Mouse (Mus musculus) hindbrain, embryonic 10.5 days (tissue): ENCODE data around the gene Yipf2. TPM values are rescaled to one million over a fixed set of nuclear protein-coding genes. Genes with fewer than 3 reads are reported as not detected.
"Not testable (repeated sequence)": the region's sequence is repeated elsewhere in the genome, so short reads cannot be mapped to it uniquely, and the experiment has no call there.

Source experiments
- DNase-seq: peaks from one replicate; pipeline ENCODE4 v3.0.0-alpha.2; 2017; ENCODE audit warnings: low spot score
- H3K27ac ChIP-seq: fragments of 300-500 bp; sonication (generic); 2 replicates; pipeline ENCODE4 v1.5.1; 2016; ENCODE audit warnings: mild to moderate bottlenecking, moderate library complexity
- H3K27me3 ChIP-seq: fragments of 300-500 bp; sonication (generic); 2 replicates; pipeline ENCODE4 v1.6.1; 2016; ENCODE audit warnings: mild to moderate bottlenecking; ENCODE audit not compliant: poor library complexity, insufficient read depth, severe bottlenecking
- H3K36me3 ChIP-seq: fragments of 300-500 bp; sonication (generic); 2 replicates; pipeline ENCODE4 v1.6.1; 2016; ENCODE audit warnings: mild to moderate bottlenecking, moderate library complexity
- H3K4me1 ChIP-seq: fragments of 300-500 bp; sonication (generic); replicated peaks from 2 replicates; pipeline ENCODE4 v1.6.1; 2016; ENCODE audit warnings: mild to moderate bottlenecking
- H3K4me3 ChIP-seq: fragments of 300-500 bp; sonication (generic); 2 replicates; pipeline ENCODE4 v1.5.1; 2016; ENCODE audit warnings: mild to moderate bottlenecking, moderate library complexity
- H3K9me3 ChIP-seq: fragments of 300-500 bp; sonication (generic); 2 replicates; pipeline ENCODE4 v1.6.1; 2016; ENCODE audit warnings: mild to moderate bottlenecking, moderate library complexity
- WGBS: fragments of 180-500 bp; shearing (Covaris S2); methylation state at CpG from one replicate; pipeline ENCODE4 v1.1.7; 2016; 5-methylcytosine and 5-hydroxymethylcytosine counted together
- microRNA counts: library from miRNA; unstranded; fragments of <30 nt; microRNA quantifications from one replicate; lab custom pipeline; 2017
- polyA plus RNA-seq: library from polyadenylated mRNA; unstranded; fragments of >200 nt; fragmentation: Nextera tagmentation; extraction: Ambion mirVana; gene quantifications from 2 replicates; pipeline ENCODE4 v1.2.1, GENCODE M21; 2016

Gene Yipf2
- polyA plus RNA-seq, 1 experiment from 2014 or later: 23.7 TPM

DNA sequence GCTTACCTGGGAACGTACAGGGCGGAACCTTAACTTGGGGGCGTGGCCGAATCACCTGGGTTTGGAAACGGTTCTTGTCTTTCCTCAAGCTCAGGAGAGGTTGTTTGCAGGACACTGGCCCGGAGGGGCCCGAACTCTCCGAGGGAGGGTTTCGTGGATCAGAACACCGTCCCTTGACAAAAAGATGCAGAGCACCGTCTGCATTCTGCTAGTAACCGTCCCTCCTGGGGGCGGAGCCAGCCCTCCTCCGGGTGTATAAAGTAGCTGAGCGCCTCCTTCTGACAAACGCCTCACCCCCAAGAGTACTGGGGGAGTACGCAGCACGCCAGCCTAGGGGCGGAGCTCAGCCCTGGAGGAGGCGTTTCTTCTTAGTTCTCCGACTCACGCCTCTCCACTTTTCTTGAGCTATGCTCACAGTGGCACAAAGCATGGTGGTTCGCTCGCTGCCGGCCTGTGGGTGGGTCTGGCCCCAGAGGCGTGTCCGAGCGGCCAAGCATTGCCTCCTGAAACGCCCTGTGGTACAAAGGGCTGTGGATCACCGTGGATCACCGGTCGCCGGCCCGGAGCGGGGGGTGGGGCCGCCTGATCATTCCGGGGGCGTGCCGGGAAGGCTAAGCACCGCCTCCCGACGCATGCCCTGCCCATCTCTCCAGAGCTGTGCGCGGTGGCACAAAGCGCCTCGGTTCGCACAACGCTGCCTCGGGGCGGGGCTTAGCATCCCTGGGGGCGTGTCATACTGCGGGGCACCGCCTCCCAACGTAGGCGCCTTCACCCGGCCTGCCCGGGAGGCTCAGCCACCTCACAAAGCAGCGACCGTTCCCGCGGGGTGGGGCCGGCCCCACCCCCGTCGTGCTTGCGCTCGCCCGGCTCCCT, 46.5 kb downstream of the Yipf2 start:
- peak; percentile 100 for DNase-seq
- Histone ChIP-seq H3K36me3 (peaks cover 15% of the 10 kb centered on the region), H3K4me3 (peak overlapping the region; percentile 88), H3K27me3 (no peaks in the 10 kb centered on the region), H3K9me3 (no peaks in the 10 kb centered on the region), H3K27ac (peak overlapping the region; percentile 99), H3K4me1 (peaks cover 31% of the 10 kb centered on the region)
- under 1% methylated on average over 67 of the region's 67 CpGs for WGBS

DNA sequence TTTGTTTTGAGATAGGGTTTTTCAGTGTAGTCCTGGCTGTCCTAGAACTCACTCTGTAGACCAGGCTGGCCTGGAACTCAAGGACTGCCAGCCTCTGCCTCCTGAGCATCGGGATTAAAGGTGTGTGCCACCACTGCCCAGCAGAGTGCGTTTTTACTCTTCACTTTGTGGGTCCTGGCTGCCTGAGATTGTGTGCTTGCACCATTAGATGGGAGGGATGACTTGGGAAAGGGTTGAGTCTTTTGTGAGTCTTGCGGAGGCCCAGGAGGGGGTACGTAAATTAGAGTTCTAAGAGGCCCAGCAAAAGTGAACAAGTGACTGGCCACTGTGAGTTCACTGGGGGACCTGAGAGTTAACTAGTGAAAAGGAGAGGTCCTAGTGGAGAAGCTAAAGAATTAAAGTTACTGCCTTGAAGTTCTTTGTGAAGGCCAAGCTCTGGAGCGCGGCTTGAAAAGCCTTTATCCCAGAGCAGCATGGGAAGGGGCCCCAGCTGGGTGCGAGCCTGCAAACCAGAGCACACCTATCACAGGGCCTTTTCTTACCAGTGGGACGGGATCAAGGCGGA, 47.2 kb downstream of the Yipf2 start:
- peak overlapping the region; percentile 99 for H3K27ac ChIP-seq

GRCm38 (mm10) chr9:21542001-21542400, 50.6 kb downstream of the Yipf2 start:
- peaks cover 15% of the 10 kb centered on the region for H3K4me1 ChIP-seq
- WGBS: 87% methylated on average over 2 of the region's 2 CpGs
- not testable (repeated sequence) for DNase-seq, H3K4me3 ChIP-seq, H3K36me3 ChIP-seq, H3K27me3 ChIP-seq, H3K27ac ChIP-seq, H3K9me3 ChIP-seq

More for the DNA sequence above, 47.2 kb downstream of the Yipf2 start:
- Histone ChIP-seq H3K4me1 (peaks cover 31% of the 10 kb centered on the region), H3K4me3 (peak overlapping the region; percentile 88), H3K9me3 (no peaks in the 10 kb centered on the region), H3K27me3 (no peaks in the 10 kb centered on the region), H3K36me3 (peaks cover 8% of the 10 kb centered on the region)
- 5% methylated on average over 9 of the region's 9 CpGs for WGBS
- no peak for DNase-seq

- Histone ChIP-seq H3K36me3 (peaks cover 16% of the 10 kb centered on the region), H3K4me3 (no peak overlapping the region), H3K9me3 (no peaks in the 10 kb centered on the region), H3K27me3 (no peaks in the 10 kb centered on the region), H3K4me1 (peaks cover 10% of the 10 kb centered on the region), H3K27ac (no peak overlapping the region)
- DNase-seq: no peak
- WGBS: 79% methylated on average over 7 of the region's 7 CpGs
Measured at GRCm38 (mm10) chr9:21539981-21540753, 52.5 kb downstream of the Yipf2 start.

MicroRNAs within 50 kb of the gene (microRNA counts, 519-probe panel; counts per million panel counts)
- 1,255 counts per million, percentile 77 among the panel's probes with 10 or more counts for microRNA mmu-miR-1946b (lab: Ali Mortazavi, UCI)

Other genes with a start within 250 kb of the Yipf2 start
- gene Ilf3, start 225.0 kb downstream of the Yipf2 start, polyA plus RNA-seq: 270 and 300 TPM in 2 replicates
- gene Qtrt1, start 181.0 kb downstream of the Yipf2 start, polyA plus RNA-seq: 63.3 and 68.7 TPM in 2 replicates
- 75.1 and 80.4 TPM in 2 replicates for gene Dnm2, start 167.9 kb downstream of the Yipf2 start, polyA plus RNA-seq
- gene Tmed1, start 82.6 kb downstream of the Yipf2 start, polyA plus RNA-seq: 103 and 110 TPM in 2 replicates
- gene AB124611, start 66.7 kb downstream of the Yipf2 start, polyA plus RNA-seq: 4.9 and 5.8 TPM in 2 replicates
- 66.3 and 71.9 TPM in 2 replicates for gene Carm1, start 45.9 kb downstream of the Yipf2 start, polyA plus RNA-seq
- gene Timm29, start 106 bp downstream of the Yipf2 start, polyA plus RNA-seq: 33.8 and 38.4 TPM in 2 replicates
- gene Smarca4, start 23.3 kb upstream of the Yipf2 start, polyA plus RNA-seq: 153 and 173 TPM in 2 replicates
- 51.1 and 55.1 TPM in 2 replicates for gene Ldlr, start 130.7 kb upstream of the Yipf2 start, polyA plus RNA-seq
- gene Spc24, start 167.5 kb upstream of the Yipf2 start, polyA plus RNA-seq: 132 and 165 TPM in 2 replicates
- 10.0 and 11.0 TPM in 2 replicates for gene Kank2, start 205.9 kb upstream of the Yipf2 start, polyA plus RNA-seq
- gene Angptl8, start 242.7 kb upstream of the Yipf2 start, polyA plus RNA-seq: 0.70 and 0.85 TPM in 2 replicates